Mouse (Mus musculus) forebrain, embryonic 16.5 days (tissue): Measurements from ENCODE around the gene Lima1. TPM values are rescaled to one million over a fixed set of nuclear protein-coding genes. Genes with fewer than 3 reads are reported as not detected.
"Not testable (repeated sequence)": the region's sequence is repeated elsewhere in the genome, so short reads cannot be mapped to it uniquely, and the experiment has no call there.

Source experiments
- ATAC-seq: fragments of 200-750 bp; cut with Nextera tagmentation; 2 replicates; pipeline ENCODE4 v1.8.0; 2017; ENCODE audit warnings: mild to moderate bottlenecking, moderate library complexity
- H3K27ac ChIP-seq: fragments of 300-500 bp; sonication (generic); 2 replicates; pipeline ENCODE4 v1.5.1; 2014; ENCODE audit warnings: low read length, control low read depth
- H3K27me3 ChIP-seq: fragments of 300-500 bp; sonication (generic); replicated peaks from 2 replicates; pipeline ENCODE4 v1.6.1; 2014; ENCODE audit warnings: low read length; ENCODE audit not compliant: control insufficient read depth, insufficient read depth
- H3K36me3 ChIP-seq: fragments of 300-500 bp; sonication (generic); 2 replicates; pipeline ENCODE4 v1.6.1; 2014; ENCODE audit not compliant: control insufficient read depth, insufficient read depth
- H3K4me1 ChIP-seq: fragments of 300-500 bp; sonication (generic); replicated peaks from 2 replicates; pipeline ENCODE4 v1.6.1; 2014; ENCODE audit warnings: low read length; ENCODE audit not compliant: control insufficient read depth, insufficient read depth
- H3K4me2 ChIP-seq: fragments of 300-500 bp; sonication (generic); 2 replicates; pipeline ENCODE4 v1.6.1; 2014; ENCODE audit warnings: mild to moderate bottlenecking, low read length, control low read depth
- H3K4me3 ChIP-seq: fragments of 300-500 bp; sonication (generic); replicated peaks from 2 replicates; pipeline ENCODE4 v1.5.1; 2014; ENCODE audit warnings: mild to moderate bottlenecking, low read length, control low read depth
- H3K9ac ChIP-seq: fragments of 300-500 bp; sonication (generic); replicated peaks from 2 replicates; pipeline ENCODE4 v1.6.1; 2014; ENCODE audit warnings: low read depth, low read length, control low read depth
- H3K9me3 ChIP-seq: fragments of 300-500 bp; sonication (generic); 2 replicates; pipeline ENCODE4 v1.6.1; 2016; ENCODE audit warnings: low read length; ENCODE audit not compliant: control insufficient read depth
- WGBS: fragments of 180-500 bp; shearing (Covaris S2); extraction: QIAGEN DNeasy Blood & Tissue Kit; methylation state at CpG from one replicate; pipeline ENCODE4 v1.1.7; 2014; 5-methylcytosine and 5-hydroxymethylcytosine counted together
- polyA plus RNA-seq: library from polyadenylated mRNA; unstranded; fragments of >200 nt; fragmentation: Nextera tagmentation; extraction: Ambion mirVana; gene quantifications from 2 replicates; pipeline ENCODE4 v1.2.1, GENCODE M21; 2015

The Lima1 gene
- polyA plus RNA-seq, 1 experiment from 2014 or later: 38.0 TPM

- no peak overlapping the region for H3K4me2 ChIP-seq
Observed at GRCm38 (mm10) chr15:99904333-99904732, 29.1 kb upstream of the Lima1 start.

GRCm38 (mm10) chr15:99903227-99903626 lies 28.0 kb upstream of the Lima1 start:
- no peaks in the 10 kb centered on the region for H3K9me3 ChIP-seq
- H3K4me3 ChIP-seq: no peak overlapping the region
- H3K27me3 ChIP-seq: no peaks in the 10 kb centered on the region
- no peaks in the 10 kb centered on the region for H3K36me3 ChIP-seq
- ATAC-seq: no peak
- no peak overlapping the region for H3K4me2 ChIP-seq
- no peak overlapping the region for H3K9ac ChIP-seq
- WGBS: 80% methylated on average over 5 of the region's 5 CpGs
- peaks cover 4% of the 10 kb centered on the region for H3K4me1 ChIP-seq
- H3K27ac ChIP-seq: no peak overlapping the region

More at GRCm38 (mm10) chr15:99904333-99904732, 29.1 kb upstream of the Lima1 start:
- 10% methylated on average over 4 of the region's 4 CpGs for WGBS
- H3K36me3 ChIP-seq: no peaks in the 10 kb centered on the region
- no peaks in the 10 kb centered on the region for H3K27me3 ChIP-seq
- H3K9ac ChIP-seq: no peak overlapping the region
- peaks cover 4% of the 10 kb centered on the region for H3K4me1 ChIP-seq
- ATAC-seq: peak; percentile 88
- H3K27ac ChIP-seq: no peak overlapping the region
- no peaks in the 10 kb centered on the region for H3K9me3 ChIP-seq
- no peak overlapping the region for H3K4me3 ChIP-seq

GRCm38 (mm10) chr15:99902786-99903185 lies 27.5 kb upstream of the Lima1 start:
- no peak overlapping the region for H3K9ac ChIP-seq
- no peaks in the 10 kb centered on the region for H3K9me3 ChIP-seq
- ATAC-seq: no peak
- no peak overlapping the region for H3K4me2 ChIP-seq
- no peak overlapping the region for H3K27ac ChIP-seq
- 91% methylated on average over 5 of the region's 5 CpGs for WGBS
- H3K36me3 ChIP-seq: no peaks in the 10 kb centered on the region
- peaks cover 4% of the 10 kb centered on the region for H3K4me1 ChIP-seq
- H3K4me3 ChIP-seq: no peak overlapping the region
- no peaks in the 10 kb centered on the region for H3K27me3 ChIP-seq

- H3K27me3 ChIP-seq: no peaks in the 10 kb centered on the region
- no peak overlapping the region for H3K4me2 ChIP-seq
- no peaks in the 10 kb centered on the region for H3K36me3 ChIP-seq
- H3K9me3 ChIP-seq: no peaks in the 10 kb centered on the region
- no peak overlapping the region for H3K27ac ChIP-seq
- H3K9ac ChIP-seq: no peak overlapping the region
- H3K4me3 ChIP-seq: no peak overlapping the region
- no peaks in the 10 kb centered on the region for H3K4me1 ChIP-seq
- no peak for ATAC-seq
Observed at GRCm38 (mm10) chr15:99896621-99897020, 21.4 kb upstream of the Lima1 start.

- ATAC-seq: no peak
- 87% methylated on average over 1 of the region's 3 CpGs for WGBS
- H3K4me1 ChIP-seq: no peaks in the 10 kb centered on the region; the same call in 1 of the 2 replicates
Observed at GRCm38 (mm10) chr15:99891355-99891754, 16.1 kb upstream of the Lima1 start.

GRCm38 (mm10) chr15:99890412-99891236 lies 15.4 kb upstream of the Lima1 start:
- Histone ChIP-seq H3K27ac (no peak overlapping the region), H3K4me3 (no peak overlapping the region), H3K4me1 (no peaks in the 10 kb centered on the region; the same call in 1 of the 2 replicates), H3K9me3 (no peaks in the 10 kb centered on the region), H3K36me3 (no peaks in the 10 kb centered on the region), H3K9ac (no peak overlapping the region), H3K27me3 (no peaks in the 10 kb centered on the region), H3K4me2 (no peak overlapping the region)
- 60% methylated on average over 19 of the region's 19 CpGs for WGBS
- ATAC-seq: no peak

More at GRCm38 (mm10) chr15:99891355-99891754, 16.1 kb upstream of the Lima1 start:
- H3K27me3 ChIP-seq: no peaks in the 10 kb centered on the region
- no peak overlapping the region for H3K4me2 ChIP-seq
- H3K27ac ChIP-seq: no peak overlapping the region
- H3K9ac ChIP-seq: no peak overlapping the region
- H3K9me3 ChIP-seq: no peaks in the 10 kb centered on the region
- no peak overlapping the region for H3K4me3 ChIP-seq
- H3K36me3 ChIP-seq: no peaks in the 10 kb centered on the region

- H3K4me3 ChIP-seq: no peak overlapping the region
- no peaks in the 10 kb centered on the region; the same call in 1 of the 2 replicates for H3K4me1 ChIP-seq
- H3K27ac ChIP-seq: no peak overlapping the region
- H3K9me3 ChIP-seq: no peaks in the 10 kb centered on the region
- 23% methylated on average over 8 of the region's 8 CpGs for WGBS
- no peaks in the 10 kb centered on the region for H3K36me3 ChIP-seq
- no peak overlapping the region for H3K9ac ChIP-seq
- H3K4me2 ChIP-seq: no peak overlapping the region
- ATAC-seq: no peak
- no peaks in the 10 kb centered on the region for H3K27me3 ChIP-seq
Observed at GRCm38 (mm10) chr15:99889275-99889874, 14.1 kb upstream of the Lima1 start.

GRCm38 (mm10) chr15:99887130-99887529 lies 11.9 kb upstream of the Lima1 start:
- H3K9me3 ChIP-seq, H3K9ac ChIP-seq, H3K4me3 ChIP-seq, H3K27me3 ChIP-seq, H3K4me1 ChIP-seq, ATAC-seq, H3K36me3 ChIP-seq, H3K27ac ChIP-seq, H3K4me2 ChIP-seq: not testable (repeated sequence)
- 96% methylated on average over 2 of the region's 2 CpGs for WGBS

- Histone ChIP-seq H3K27me3 (no peaks in the 10 kb centered on the region), H3K9ac (no peak overlapping the region), H3K4me3 (no peak overlapping the region), H3K36me3 (no peaks in the 10 kb centered on the region), H3K4me1 (no peaks in the 10 kb centered on the region), H3K27ac (no peak overlapping the region), H3K4me2 (no peak overlapping the region), H3K9me3 (no peaks in the 10 kb centered on the region)
- 91% methylated on average over 12 of the region's 12 CpGs for WGBS
- ATAC-seq: no peak
Observed at GRCm38 (mm10) chr15:99884038-99884437, 8.8 kb upstream of the Lima1 start.
